Mouse (Mus musculus) B cell, adult (primary cell): ENCODE results near the gene Gm5741. TPM values are rescaled to one million over a fixed set of nuclear protein-coding genes. Genes with fewer than 3 reads are reported as not detected.

Experiments
- total RNA-seq: library from RNA; stranded (reverse); gene quantifications from 4 replicates; pipeline ENCODE4 v1.2.4, GENCODE M21; 2023; ENCODE audit not compliant: inconsistent age

The Gm5741 gene
- 3.0 TPM in 1 of 4 replicates, not detected in the others for total RNA-seq

GRCm38 (mm10) chr8:85067982-85068381 lies at the start of gene Gm5741:
TSS of gene Gm5741 (minus strand) at chr8:85067982.

GRCm38 (mm10) chr8:85083108-85083813 lies 15.5 kb upstream of the Gm5741 start, which contains the start of gene Man2b1:
TSS of gene Man2b1 (plus strand) at chr8:85083270.

GRCm38 (mm10) chr8:85081216-85081555 lies 13.4 kb upstream of the Gm5741 start, which contains the start of gene Wdr83:
TSS of gene Wdr83 (minus strand) at chr8:85081306.

GRCm38 (mm10) chr8:85080532-85081215 lies 12.9 kb upstream of the Gm5741 start, which contains the start of gene Wdr83os:
TSS of gene Wdr83os (plus strand) at chr8:85080740.

GRCm38 (mm10) chr8:85071514-85072281 lies 3.9 kb upstream of the Gm5741 start, which contains the start of gene Dhps:
TSS of gene Dhps (plus strand) at chr8:85071757.

GRCm38 (mm10) chr8:85059879-85060616 lies 7.7 kb downstream of the Gm5741 start, which contains the start of gene Fbxw9:
TSS of gene Fbxw9 (plus strand) at chr8:85060055.

GRCm38 (mm10) chr8:85036718-85037365 lies 30.9 kb downstream of the Gm5741 start, which contains the start of gene Tnpo2:
TSS of gene Tnpo2 (plus strand) at chr8:85036915.

GRCm38 (mm10) chr8:85026670-85027515 lies 40.9 kb downstream of the Gm5741 start, which contains the start of gene Trir:
TSS of gene Trir (plus strand) at chr8:85026823.

GRCm38 (mm10) chr8:85025098-85025932 lies 42.5 kb downstream of the Gm5741 start, which contains the start of gene Asna1:
TSS of gene Asna1 (minus strand) at chr8:85025281.

Other genes starting within 250 kb of the Gm5741 start
- 2.2 to 3.3 TPM (median 2.8 TPM) in 4 replicates for gene Dand5, start 245.2 kb downstream of the Gm5741 start, total RNA-seq
- 11.4 to 12.8 TPM (median 11.7 TPM) in 4 replicates for gene Gadd45gip1, start 236.5 kb downstream of the Gm5741 start, total RNA-seq
- 48.0 to 63.3 TPM (median 61.5 TPM) in 4 replicates for gene Rad23a, start 227.3 kb downstream of the Gm5741 start, total RNA-seq
- 564 to 720 TPM (median 619 TPM) in 4 replicates for gene Calr, start 221.0 kb downstream of the Gm5741 start, total RNA-seq
- gene Farsa, start 211.0 kb downstream of the Gm5741 start, total RNA-seq = 66.8 to 70.5 TPM (median 68.5 TPM) in 4 replicates
- gene Syce2, start 195.9 kb downstream of the Gm5741 start, total RNA-seq = 6.1 to 11.9 TPM (median 9.0 TPM) in 4 replicates
- 18.7 to 34.4 TPM (median 31.5 TPM) in 4 replicates for gene Gcdh, start 174.1 kb downstream of the Gm5741 start, total RNA-seq
- gene Klf1, start 166.1 kb downstream of the Gm5741 start, total RNA-seq = 0.32 to 0.45 TPM in 2 of 4 replicates, not detected in the others
- 67.4 to 74.5 TPM (median 72.7 TPM) in 4 replicates for gene Dnase2a, start 159.4 kb downstream of the Gm5741 start, total RNA-seq
- gene Mast1, start 130.6 kb downstream of the Gm5741 start, total RNA-seq = 0.16 to 0.57 TPM (median 0.23 TPM) in 4 replicates
- not detected in 4 replicates for gene Rtbdn, start 121.0 kb downstream of the Gm5741 start, total RNA-seq
- gene Gm49661, start 98.5 kb downstream of the Gm5741 start, total RNA-seq = 2.0 TPM in 1 of 4 replicates, not detected in the others
- gene Prdx2, start 98.4 kb downstream of the Gm5741 start, total RNA-seq = 57.4 to 60.7 TPM (median 59.6 TPM) in 4 replicates
- gene Rnaseh2a, start 98.2 kb downstream of the Gm5741 start, total RNA-seq = 30.0 to 35.5 TPM (median 33.5 TPM) in 4 replicates
- gene Junb, start 89.3 kb downstream of the Gm5741 start, total RNA-seq = 1,539 to 1,702 TPM (median 1,628 TPM) in 4 replicates
- gene Hook2, start 77.4 kb downstream of the Gm5741 start, total RNA-seq = 5.9 to 8.3 TPM (median 6.6 TPM) in 4 replicates
- gene Best2, start 53.5 kb downstream of the Gm5741 start, total RNA-seq = 0.32 TPM in 1 of 4 replicates, not detected in the others
- gene Asna1, start 42.7 kb downstream of the Gm5741 start, total RNA-seq = 87.6 to 96.1 TPM (median 94.0 TPM) in 4 replicates
- gene Trir, start 41.2 kb downstream of the Gm5741 start, total RNA-seq = 205 to 226 TPM (median 223 TPM) in 4 replicates
- 38.8 to 49.7 TPM (median 45.7 TPM) in 4 replicates for gene Tnpo2, start 31.1 kb downstream of the Gm5741 start, total RNA-seq
- 14.4 to 17.5 TPM (median 15.4 TPM) in 4 replicates for gene Fbxw9, start 7.9 kb downstream of the Gm5741 start, total RNA-seq
- 105 to 138 TPM (median 115 TPM) in 4 replicates for gene Dhps, start 3.8 kb upstream of the Gm5741 start, total RNA-seq
- gene Wdr83os, start 12.8 kb upstream of the Gm5741 start, total RNA-seq = 49.2 to 55.9 TPM (median 50.9 TPM) in 4 replicates
- 12.5 to 15.1 TPM (median 13.1 TPM) in 4 replicates for gene Wdr83, start 13.3 kb upstream of the Gm5741 start, total RNA-seq
- 156 to 176 TPM (median 163 TPM) in 4 replicates for gene Man2b1, start 15.3 kb upstream of the Gm5741 start, total RNA-seq
- gene Zfp791, start 55.1 kb upstream of the Gm5741 start, total RNA-seq = 0.16 TPM in 1 of 4 replicates, not detected in the others
- not detected in 4 replicates for gene Cks1brt, start 83.9 kb upstream of the Gm5741 start, total RNA-seq
- not detected in 4 replicates for gene Olfr371, start 158.0 kb upstream of the Gm5741 start, total RNA-seq
- gene Orc6, start 231.7 kb upstream of the Gm5741 start, total RNA-seq = 32.0 to 38.7 TPM (median 36.8 TPM) in 4 replicates
- gene Vps35, start 231.8 kb upstream of the Gm5741 start, total RNA-seq = 68.0 to 75.1 TPM (median 70.5 TPM) in 4 replicates